Mouse (Mus musculus) kidney, embryonic 14.5 days (tissue): Measurements from ENCODE around the gene Olfr533. TPM values are rescaled to one million over a fixed set of nuclear protein-coding genes. Genes with fewer than 3 reads are reported as not detected.
"Not testable (repeated sequence)": the region's sequence is repeated elsewhere in the genome, so short reads cannot be mapped to it uniquely, and the experiment has no call there.

Experiments
- ATAC-seq: fragments of 200-750 bp; cut with Nextera tagmentation; 2 replicates; pipeline ENCODE4 v1.8.0; 2017; ENCODE audit warnings: moderate number of reproducible peaks, mild to moderate bottlenecking, moderate TSS enrichment, moderate library complexity; ENCODE audit not compliant: low FRiP score, low TSS enrichment
- H3K27ac ChIP-seq: fragments of 300-500 bp; sonication (generic); 2 replicates; pipeline ENCODE4 v1.5.1; 2014; ENCODE audit warnings: low read depth, mild to moderate bottlenecking, low read length, moderate library complexity, mixed read lengths
- H3K27me3 ChIP-seq: fragments of 300-500 bp; sonication (generic); 2 replicates; pipeline ENCODE4 v1.6.1; 2014; ENCODE audit warnings: mild to moderate bottlenecking, low read length; ENCODE audit not compliant: control insufficient read depth, insufficient read depth
- H3K36me3 ChIP-seq: fragments of 300-500 bp; sonication (generic); 2 replicates; pipeline ENCODE4 v1.6.1; 2014; ENCODE audit warnings: low read length, mixed read lengths; ENCODE audit not compliant: control insufficient read depth, insufficient read depth
- H3K4me1 ChIP-seq: fragments of 300-500 bp; sonication (generic); 2 replicates; pipeline ENCODE4 v1.6.1; 2014; ENCODE audit warnings: low read length, mixed read lengths; ENCODE audit not compliant: control insufficient read depth, insufficient read depth
- H3K4me2 ChIP-seq: fragments of 300-500 bp; sonication (generic); replicated peaks from 2 replicates; pipeline ENCODE4 v1.6.1; 2014; ENCODE audit warnings: low read depth, mild to moderate bottlenecking, low read length
- H3K4me3 ChIP-seq: fragments of 300-500 bp; sonication (generic); 2 replicates; pipeline ENCODE4 v1.5.1; 2014; ENCODE audit warnings: mild to moderate bottlenecking, low read length
- H3K9ac ChIP-seq: fragments of 300-500 bp; sonication (generic); 2 replicates; pipeline ENCODE4 v1.6.1; 2014; ENCODE audit warnings: low read depth, mild to moderate bottlenecking, low read length, moderate library complexity
- H3K9me3 ChIP-seq: fragments of 300-500 bp; sonication (generic); 2 replicates; pipeline ENCODE4 v1.6.1; 2016; ENCODE audit warnings: low read length; ENCODE audit not compliant: control insufficient read depth
- WGBS: fragments of 180-500 bp; shearing (Covaris S2); extraction: QIAGEN DNeasy Blood & Tissue Kit; methylation state at CpG from one replicate; pipeline ENCODE4 v1.1.7; 2014; 5-methylcytosine and 5-hydroxymethylcytosine counted together
- polyA plus RNA-seq: library from polyadenylated mRNA; unstranded; fragments of >200 nt; fragmentation: Nextera tagmentation; extraction: Ambion mirVana; gene quantifications from 2 replicates; pipeline ENCODE4 v1.2.1, GENCODE M21; 2014

The Olfr533 gene
- polyA plus RNA-seq, 1 experiment from 2014 or later: not detected

- H3K4me3 ChIP-seq, H3K4me2 ChIP-seq, H3K9ac ChIP-seq, ATAC-seq, H3K27me3 ChIP-seq, H3K4me1 ChIP-seq, H3K9me3 ChIP-seq, H3K27ac ChIP-seq, H3K36me3 ChIP-seq: not testable (repeated sequence)
- 78% methylated on average over 1 of the region's 2 CpGs for WGBS
Measured at GRCm38 (mm10) chr7:140507346-140508021, 44.3 kb downstream of the Olfr533 start, which contains the start of gene Olfr536. Olfr536 (minus strand) TSS chr7:140507396.

Other genes starting within 250 kb of the Olfr533 start
- gene Cd163l1, start 245.1 kb upstream of the Olfr533 start, polyA plus RNA-seq: not detected in 2 replicates
- gene 5830411N06Rik, start 216.1 kb upstream of the Olfr533 start, polyA plus RNA-seq: not detected in 2 replicates
- not detected in 2 replicates for gene Olfr525, start 142.5 kb upstream of the Olfr533 start, polyA plus RNA-seq
- gene Olfr527, start 129.4 kb upstream of the Olfr533 start, polyA plus RNA-seq: not detected in 2 replicates
- not detected in 2 replicates for gene Olfr60, start 101.7 kb upstream of the Olfr533 start, polyA plus RNA-seq
- not detected in 2 replicates for gene Olfr530, start 87.0 kb upstream of the Olfr533 start, polyA plus RNA-seq
- not detected in 2 replicates for gene Olfr531, start 60.5 kb upstream of the Olfr533 start, polyA plus RNA-seq
- gene Olfr532, start 41.7 kb upstream of the Olfr533 start, polyA plus RNA-seq: not detected in 2 replicates
- not detected in 2 replicates for gene Olfr535, start 20.8 kb downstream of the Olfr533 start, polyA plus RNA-seq
- gene Olfr536, start 44.0 kb downstream of the Olfr533 start, polyA plus RNA-seq: not detected in 2 replicates
- not detected in 2 replicates for gene Olfr538, start 104.5 kb downstream of the Olfr533 start, polyA plus RNA-seq
- gene Olfr46, start 137.9 kb downstream of the Olfr533 start, polyA plus RNA-seq: not detected in 2 replicates
- not detected in 2 replicates for gene Olfr61, start 165.6 kb downstream of the Olfr533 start, polyA plus RNA-seq
- gene Olfr53, start 183.1 kb downstream of the Olfr533 start, polyA plus RNA-seq: not detected in 2 replicates
- not detected in 2 replicates for gene Olfr539, start 196.6 kb downstream of the Olfr533 start, polyA plus RNA-seq
- gene Olfr45, start 218.6 kb downstream of the Olfr533 start, polyA plus RNA-seq: not detected in 2 replicates
- gene Olfr541, start 233.9 kb downstream of the Olfr533 start, polyA plus RNA-seq: not detected in 2 replicates